Mouse (Mus musculus): ENCODE measurements around the gene C530008M17Rik. TPM values are rescaled to one million over a fixed set of nuclear protein-coding genes. Genes with fewer than 3 reads are reported as not detected.

Gene C530008M17Rik
- 25.1 and 27.9 TPM in 2 replicates for total RNA-seq (2021)
- long read RNA-seq, partial matches to known transcripts, result 1 of 1 reads
- long read RNA-seq, other reads (novel, unspliced or antisense), result 0 of 1 reads

DNA sequence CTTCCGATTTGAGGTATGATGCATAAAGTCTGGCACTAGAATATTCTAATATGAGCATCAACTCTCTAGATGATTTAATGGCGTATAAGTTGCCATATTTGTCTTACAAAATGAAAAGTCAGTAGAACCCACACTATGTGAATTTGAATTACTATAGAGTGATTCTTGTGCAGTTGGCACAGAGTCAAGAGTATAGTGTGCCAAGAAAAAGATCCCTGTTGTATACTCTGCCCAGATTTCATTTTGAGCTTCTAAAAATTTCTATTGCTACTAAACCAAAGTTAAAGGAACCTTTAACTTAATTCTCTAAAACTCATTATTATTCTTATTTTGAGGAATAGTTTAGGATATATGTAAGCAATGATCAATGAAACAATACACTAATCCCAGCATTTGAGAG lies at the start of gene C530008M17Rik:
Gene C530008M17Rik (plus strand): TSS at position 301 of the 400 bp plus-strand sequence.
- no peak for DNase-seq

DNA sequence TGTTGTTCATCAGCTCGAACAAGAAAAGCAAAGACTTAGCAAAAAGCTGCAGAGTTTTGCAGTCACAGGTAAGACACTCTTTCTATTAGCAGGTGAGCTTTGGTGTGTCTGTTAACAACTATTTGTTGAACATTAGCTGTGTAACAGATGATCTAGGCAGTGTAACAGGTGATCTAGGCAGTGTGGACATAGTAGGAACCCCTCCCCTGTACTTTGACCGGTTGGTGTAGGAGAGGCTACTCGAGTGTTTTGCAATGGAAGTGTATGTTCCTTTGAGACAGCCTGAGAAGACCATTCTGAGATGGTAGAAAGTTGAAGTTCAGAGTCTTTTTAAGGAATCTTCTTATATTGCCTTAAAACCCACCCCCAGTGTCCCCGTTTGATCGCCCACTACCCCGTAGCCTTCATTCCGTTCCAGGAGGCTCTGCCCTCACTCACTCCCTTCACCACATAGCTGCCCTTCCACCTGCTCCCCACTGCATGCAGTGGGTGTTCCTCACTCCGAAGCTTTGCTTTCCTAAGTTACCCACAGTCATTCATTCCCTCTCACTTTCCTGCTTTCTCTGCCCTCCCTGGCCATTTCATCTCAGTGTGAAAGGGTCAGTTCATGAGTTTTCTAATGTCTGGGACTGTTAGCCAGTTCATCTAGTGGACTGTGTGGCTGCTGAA lies 46.5 kb upstream of the C530008M17Rik start:
- DNase-seq, result no peak

DNA sequence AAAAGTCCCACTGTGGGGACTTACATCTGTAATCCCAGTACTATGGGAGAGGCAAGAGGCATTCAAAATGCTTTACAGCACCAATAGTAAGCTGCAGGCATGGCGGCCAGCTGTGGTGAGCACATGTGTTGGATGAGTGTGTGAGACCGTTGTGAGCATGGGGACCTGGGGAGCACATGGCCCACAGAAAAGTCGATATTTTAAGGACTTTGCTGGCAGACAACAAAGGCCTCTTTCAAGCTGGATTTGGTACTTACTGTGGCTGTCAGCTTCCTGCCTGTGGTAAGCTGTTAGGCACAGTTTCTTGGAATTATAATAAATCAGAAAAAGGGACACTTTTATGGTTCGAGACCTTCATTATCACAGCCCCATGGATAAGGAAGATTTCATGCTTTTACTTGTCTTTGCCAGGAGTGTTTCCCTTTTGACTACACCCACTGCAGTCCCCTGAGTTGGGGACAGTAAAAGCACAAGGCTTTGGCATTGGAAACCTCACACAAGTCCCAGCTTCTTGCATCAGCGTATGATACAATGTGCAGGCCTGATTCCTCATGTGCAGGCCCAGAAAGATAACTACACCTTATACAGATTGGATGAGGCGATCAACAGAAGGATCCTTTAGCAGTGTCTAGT lies 43.3 kb upstream of the C530008M17Rik start:
- DNase-seq, result no peak

DNA sequence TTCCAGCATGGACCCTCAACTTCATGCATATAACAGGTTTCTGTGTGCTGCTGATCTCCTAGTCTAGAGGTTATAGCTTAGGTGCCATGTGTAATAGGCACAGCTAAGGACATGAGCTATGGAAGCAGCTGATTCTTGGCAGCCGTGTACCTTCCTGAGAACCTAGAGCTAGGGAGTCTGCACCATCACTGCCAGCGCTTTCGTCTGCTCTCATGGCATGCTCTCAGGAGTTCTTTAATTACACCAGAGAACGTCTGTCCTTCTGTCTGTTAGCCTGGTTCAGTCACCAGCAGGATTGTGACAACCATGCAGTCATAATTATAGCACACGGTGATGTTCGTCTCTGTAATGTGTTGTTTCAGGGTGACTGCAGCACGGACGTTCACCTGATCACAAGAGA lies 41.0 kb upstream of the C530008M17Rik start:
- DNase-seq, result no peak

DNA sequence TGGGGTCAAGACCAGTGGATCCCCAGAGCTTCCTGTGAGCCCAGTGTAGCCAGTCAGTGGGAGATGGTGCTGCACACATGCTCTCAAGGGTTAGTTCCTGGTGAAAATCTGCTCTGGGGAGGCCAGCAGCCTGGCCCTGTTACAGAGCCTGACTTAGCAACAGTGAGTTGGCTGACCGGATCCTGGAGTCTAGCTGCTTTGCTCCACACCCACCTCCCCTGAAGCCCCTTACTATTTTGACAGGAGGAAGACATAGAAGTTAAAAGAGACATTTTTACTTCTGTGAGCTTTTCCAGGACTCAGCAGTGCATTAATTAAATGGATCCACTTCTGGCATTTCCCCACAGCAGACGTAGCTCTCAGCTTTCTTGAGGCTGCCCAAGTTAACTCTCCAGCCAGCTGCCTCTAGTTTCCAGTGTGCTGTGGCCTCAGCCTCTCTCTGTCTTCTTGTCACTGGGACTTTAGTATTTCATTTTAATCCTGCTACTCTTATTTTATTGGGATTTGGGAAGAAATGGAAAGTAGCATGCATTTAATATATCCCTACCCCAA lies 40.0 kb upstream of the C530008M17Rik start:
- DNase-seq, result no peak

DNA sequence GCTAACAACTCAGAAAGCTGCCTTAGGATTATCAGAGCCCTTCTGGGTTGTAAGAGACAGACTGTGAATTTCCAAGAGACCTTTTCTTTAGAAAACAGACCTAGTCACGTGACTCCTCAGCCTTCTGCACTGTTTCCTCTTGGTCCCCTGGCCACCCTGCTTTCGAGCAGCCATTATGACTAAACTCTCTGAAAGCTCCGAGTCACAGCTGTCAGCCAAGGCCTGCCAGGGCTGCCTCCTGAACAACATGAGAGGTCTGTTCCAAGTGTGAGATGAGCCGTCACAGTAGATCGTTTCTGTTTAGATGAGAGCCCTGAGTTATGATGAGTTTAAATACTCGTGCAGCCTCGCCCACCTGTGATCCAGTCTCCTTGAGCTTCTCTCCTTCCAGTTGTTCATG lies 37.6 kb upstream of the C530008M17Rik start:
- DNase-seq, result no peak

DNA sequence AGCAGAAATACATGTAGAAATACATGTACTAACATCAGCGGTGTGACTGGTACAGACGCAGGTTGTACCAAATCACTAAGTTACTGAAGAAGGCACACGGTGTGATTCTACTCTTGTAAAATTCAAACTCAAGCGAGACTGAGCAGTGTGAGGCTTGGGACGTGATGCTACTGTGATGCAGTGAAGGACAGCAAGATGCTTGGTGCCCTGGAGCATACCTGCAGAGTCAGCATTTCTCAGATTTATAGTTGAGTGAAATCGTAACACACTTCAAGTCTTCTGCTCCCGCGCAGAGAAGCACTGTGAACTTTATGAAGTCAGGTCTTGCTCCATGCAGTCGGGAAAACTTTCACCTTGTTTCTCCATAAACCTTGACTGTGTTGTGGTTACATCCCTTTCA lies 32.6 kb upstream of the C530008M17Rik start:
- no peak for DNase-seq

DNA sequence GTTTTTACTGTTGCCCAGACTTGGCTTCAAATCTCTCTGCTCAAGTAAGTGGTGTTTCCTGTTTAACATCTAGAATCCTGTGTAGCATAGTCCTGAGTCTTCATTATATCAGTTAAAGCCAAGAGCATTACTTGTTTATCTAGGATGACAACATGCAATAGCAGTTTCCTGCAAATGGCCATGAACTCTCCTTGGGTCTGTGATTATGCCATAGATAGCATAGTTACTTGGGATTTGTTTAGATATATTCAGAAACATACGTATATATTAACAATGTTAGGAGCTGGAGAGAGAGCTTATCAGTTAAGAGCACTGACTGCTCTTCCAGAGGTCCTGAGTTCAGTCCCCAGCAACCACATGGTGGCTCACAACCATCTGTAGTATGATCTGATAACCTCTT lies 28.5 kb upstream of the C530008M17Rik start:
- DNase-seq, result no peak

DNA sequence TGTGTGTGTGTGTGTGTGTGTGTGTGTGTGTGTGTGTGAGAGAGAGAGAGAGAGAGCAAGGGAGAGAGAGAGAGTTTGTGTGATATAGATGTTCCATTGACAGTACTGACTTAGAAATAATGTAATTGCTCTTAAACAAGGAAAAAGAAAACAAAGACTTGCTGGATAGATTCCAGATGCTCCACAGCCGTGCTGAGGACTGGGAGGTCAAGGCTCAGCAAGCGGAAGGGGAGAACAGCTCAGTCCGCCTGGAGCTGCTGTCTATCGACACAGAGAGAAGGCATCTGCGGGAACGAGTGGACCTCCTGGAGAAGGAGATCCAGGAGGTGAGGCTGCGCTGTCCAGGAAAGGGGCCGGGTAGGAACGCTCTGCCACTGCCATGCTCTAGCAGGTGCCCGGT lies 22.3 kb upstream of the C530008M17Rik start:
- DNase-seq, result no peak

DNA sequence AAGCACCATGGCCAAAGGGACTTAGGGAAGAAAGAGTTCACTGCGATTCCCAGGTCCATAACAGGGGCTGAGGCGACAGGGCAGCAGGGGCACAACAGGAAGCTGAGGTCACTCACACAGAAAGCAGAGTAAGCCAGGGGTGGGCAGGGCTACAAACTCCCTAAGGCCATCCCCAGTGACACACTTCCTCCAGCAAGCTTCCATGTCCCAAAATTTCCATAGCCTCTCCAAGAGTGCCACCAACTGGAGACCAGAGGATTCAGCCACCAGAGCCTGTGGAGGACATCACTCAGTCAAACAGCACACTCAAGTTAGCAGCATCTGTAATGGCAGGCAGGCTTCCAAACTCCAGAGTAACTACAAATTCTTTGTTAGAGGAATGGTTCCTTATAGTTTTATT lies 20.7 kb upstream of the C530008M17Rik start:
- DNase-seq, result no peak

DNA sequence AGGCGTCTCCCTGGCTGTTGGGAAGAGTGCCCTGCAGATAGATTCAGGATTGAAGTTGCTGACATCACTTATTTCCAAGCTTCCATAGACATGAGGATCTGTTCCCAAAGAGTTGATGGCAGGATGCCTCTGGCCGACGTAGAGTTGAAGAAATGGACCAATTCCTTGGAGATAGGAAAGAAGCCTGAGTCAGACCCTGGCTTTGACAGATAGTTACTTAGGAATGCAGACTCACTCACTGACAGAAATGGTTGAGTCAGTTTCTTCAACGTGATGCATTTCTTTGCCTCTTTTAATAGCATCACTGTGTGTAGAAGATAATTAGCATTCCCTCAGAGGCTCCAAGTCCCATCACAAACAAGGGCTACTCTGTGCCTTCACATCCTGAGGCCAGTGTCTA lies 14.2 kb upstream of the C530008M17Rik start:
- no peak for DNase-seq

DNA sequence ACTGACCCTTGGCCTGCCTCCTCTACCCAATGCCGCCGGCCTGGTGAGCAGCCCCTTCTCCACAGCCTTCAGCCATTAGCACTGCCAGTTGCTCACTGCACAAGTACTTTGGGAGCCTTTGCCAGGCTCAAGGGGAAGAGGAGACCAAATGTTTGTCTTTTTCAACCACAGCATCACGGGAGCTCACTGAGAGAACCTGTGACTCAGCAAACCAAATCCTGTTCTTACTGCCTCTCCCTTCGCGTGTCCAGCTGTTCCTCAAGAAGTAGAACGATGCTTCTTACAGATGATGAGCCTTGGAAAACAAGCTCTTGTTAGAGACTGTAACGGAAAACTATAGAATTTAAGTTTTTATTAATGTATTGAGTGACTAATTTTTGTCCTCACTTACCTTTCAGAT lies 12.1 kb upstream of the C530008M17Rik start:
- DNase-seq, result no peak

DNA sequence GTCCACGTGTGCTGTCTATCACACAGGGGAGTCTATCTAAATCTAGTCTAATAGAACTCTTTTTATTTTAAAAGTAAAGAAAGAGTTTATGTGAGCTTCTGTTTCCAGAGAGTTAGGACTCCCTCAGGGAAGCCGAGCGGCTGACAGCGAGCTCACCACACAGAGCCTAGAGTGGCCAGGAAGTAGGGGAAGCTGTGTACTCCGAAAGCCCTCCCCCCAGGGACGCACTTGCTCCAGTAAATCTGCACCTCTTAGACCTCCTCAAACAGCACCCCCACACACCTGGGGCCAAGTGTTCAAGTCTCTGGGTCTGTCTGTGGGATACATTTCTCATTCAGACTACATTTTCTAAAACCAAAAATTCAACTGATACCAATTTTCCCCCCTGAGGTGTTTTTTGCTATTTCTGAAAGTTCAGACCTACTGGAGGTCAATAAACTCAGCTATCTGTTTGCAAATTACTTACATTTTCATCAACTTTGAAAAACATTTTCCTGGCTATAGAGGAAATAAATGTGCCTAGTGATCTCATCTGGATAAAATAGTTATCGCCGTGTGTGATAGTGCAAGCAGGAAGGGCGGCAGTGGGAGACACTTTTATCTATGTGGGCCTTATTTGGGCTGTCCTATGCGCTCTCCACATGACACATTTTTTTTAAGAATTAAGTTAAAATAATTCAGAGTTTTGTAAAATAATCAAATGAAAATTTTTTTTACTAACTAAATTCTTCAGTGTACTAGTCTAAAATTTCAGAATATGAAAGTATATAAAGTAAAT lies 11.0 kb upstream of the C530008M17Rik start:
- DNase-seq, result no peak

DNA sequence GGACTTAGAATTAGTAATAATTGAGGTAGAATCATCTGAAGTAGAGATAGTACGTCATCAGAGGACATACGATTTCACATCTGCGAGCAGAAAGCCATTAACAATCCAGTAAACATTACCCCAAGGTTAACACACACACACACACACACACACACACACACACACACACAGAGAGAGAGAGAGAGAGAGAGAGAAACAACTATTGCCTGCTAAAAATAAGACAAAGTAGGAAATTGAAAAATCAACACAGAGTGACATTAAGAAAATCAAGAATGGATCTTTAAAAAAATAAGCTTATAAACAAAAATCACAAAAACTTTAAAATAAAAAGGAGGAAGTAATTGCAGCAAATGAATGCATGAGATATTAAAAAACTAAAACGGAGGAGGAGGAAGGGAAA lies 6.4 kb upstream of the C530008M17Rik start:
- no peak for DNase-seq

DNA sequence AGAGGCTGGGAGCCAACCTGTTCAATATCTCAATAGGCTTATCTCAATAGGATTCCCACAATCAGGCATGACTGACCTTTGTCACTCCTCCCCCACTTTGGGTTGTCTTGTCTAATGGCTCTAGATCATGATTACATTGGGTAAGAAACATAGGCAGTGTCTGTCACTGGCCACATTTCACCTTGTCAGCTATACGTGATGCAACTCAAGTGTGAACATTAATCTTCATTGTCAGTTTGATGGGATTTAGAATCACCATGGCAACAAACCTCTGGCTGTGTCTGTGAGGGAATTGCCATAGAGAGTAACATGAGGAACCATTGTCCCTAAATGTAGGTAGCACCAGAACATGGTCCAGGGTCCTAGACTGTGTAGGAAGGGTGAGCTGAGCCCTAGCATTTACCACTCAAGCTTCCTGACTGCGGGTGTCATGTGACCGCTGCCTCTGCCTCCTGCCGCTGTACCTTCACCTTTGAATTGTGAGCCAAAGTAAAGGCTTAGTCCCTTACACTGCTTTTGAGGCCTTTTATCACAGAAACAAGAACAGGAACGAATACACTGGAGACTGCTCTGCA lies 5.1 kb upstream of the C530008M17Rik start:
- no peak for DNase-seq

DNA sequence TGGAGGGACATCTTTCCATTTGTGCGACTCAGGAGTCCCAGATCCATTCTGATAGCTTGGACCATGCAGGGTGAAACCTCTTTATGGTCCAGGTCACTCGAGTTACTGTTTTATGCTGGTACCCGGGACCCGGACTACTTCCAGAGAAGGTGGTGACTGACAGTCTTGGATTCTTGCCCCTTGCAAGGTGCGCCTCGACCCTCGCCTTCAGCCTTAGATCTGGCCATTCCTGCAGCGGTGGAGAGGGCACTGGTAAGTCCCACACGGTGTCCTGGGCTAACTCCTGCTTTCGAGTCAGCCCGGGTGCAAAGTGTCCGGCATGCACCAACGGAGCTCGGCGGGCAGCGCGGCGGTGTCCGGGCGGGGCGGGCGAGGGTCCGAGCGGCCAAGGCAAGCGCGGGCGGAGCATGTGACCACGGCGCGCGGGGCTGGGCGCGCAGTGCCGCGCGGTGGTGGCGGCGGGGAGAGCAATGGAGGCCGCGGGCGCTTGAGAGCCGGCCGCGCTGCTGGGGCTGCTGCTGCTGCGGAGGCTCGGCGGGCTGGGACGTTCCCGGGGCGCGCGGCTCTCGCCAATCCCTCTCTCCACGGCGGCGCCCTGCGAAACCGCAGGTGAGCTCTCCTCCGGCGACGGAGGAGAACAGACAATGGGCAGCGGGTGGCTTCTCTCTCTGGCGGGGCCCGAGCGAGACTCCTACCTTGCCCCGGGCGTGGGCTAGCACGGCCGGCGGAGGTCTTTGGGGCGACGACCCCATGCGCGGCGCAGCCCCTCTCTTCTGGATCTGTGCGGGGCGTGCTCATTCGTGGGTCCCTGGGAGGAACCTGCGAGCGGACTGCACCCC lies 1.2 kb downstream of the C530008M17Rik start:
- DNase-seq, result peak; percentile 78

DNA sequence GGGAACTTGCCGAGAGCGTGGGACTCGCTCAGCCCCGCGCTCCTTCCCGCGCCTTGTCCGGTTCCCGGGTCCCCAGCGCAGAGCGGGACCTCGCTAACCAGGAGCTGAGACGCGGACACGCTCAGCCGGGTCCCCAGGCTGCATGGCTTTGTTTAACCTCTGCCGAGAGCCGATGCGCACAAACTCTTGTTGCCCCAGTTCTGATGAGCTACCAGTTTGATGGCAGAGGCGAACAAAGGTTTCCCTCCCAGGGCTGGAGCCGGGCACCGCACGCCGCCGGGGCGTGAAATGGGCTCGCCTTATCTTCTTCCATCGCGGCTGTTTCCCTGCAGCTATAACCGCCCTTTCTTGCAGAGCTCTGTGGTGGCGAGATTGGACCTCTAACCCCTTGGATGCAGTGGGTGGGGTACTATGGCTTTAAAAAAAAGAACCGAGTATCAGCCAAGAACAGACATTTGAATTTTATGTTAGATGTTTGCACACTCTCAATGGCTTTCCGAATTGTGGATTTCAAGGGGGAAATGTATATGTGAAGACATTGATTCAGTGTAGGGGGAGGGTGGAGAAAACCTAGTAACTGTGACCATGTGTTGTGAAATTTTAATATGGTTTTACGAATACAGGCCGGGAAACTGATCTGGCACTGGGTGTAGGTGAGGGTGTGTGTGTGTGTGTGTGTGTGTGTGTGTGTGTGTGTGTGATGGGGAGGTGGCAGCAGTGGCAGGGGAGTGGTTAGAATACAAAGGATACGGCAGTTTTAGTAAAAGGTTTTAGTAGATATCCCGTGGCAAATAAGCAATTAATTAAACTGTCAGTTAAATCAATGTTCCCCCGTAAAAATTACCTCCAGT lies 2.0 kb downstream of the C530008M17Rik start:
- DNase-seq, result peak; percentile 42

DNA sequence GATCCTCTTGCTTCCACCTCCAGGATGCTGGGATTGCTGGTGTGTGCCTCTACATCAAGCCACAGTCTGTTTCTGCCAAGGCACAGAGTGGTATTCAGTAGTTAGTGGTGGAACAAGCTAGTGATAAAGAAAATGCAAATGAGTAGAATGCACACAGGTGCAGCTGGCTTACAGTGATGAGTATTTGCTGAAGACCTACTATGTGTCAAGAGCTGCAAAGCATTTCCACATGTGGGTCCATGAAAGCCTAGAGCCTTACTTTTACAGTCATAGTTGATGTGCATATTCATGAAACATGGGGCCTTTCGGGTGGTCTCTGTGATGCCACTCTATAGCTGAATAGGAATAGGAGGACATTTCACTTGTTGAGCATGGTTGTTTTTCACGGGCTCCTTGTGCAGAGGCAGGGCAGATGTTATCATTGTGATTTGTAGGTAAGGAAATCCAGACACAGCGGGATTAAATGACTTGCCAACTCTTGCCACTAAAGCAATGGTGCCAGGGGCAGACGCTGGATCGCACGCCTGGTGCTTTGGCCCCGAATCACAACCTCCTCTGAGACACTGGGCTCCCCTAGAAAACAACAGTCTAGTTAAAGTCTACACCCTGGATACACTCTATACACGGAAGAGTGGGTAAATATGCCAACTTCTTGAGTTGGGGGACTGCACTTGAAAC lies 3.8 kb downstream of the C530008M17Rik start:
- no peak for DNase-seq

DNA sequence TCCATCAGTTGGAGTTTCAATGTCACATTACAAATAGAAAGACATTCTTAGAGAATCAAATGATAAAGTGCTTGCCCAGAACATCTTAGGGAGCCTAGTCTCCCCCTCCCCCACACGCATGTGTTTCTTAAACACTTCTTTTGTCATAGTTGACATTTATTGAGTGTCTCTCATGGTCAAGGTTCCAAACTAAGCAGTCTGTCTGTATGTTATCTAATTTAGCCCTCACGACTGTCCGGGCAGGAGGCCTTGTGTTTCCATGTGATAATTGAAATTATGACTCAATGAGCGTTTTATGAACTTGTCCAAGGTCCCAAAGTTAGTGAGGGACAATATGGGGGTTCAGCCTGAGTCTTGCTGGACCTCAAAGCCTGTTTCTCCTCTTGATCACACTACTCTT lies 5.0 kb downstream of the C530008M17Rik start:
- DNase-seq, result no peak

DNA sequence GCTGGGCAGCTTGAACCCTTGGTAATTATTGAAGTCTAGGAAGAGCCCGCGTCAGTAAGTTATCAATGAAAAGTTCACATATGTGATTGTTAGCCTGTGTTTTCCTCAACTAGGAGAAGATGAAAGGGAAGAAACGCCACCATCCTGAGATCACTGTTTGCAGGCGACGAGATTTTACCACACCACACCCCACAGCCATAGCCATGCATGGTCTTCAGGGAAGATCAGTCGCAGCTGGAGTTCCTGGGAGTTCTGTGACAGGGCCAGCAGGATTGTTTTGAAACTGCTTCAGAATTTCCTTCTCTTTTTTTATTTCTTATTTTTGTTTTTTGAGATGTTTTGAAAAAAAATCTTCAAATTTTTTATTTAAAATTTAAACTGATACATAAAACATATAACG lies 8.6 kb downstream of the C530008M17Rik start:
- DNase-seq, result no peak

Measured in adrenal gland, postnatal 25 days (tissue).